Mouse (Mus musculus): ENCODE results near the gene 4930444G20Rik. TPM values are rescaled to one million over a fixed set of nuclear protein-coding genes. Genes with fewer than 3 reads are reported as not detected.
A peak's percentile ranks its signal among the peaks of the same experiment; 100 is the strongest.
"Not testable (repeated sequence)": the region's sequence is repeated elsewhere in the genome, so short reads cannot be mapped to it uniquely, and the experiment has no call there.

Gene 4930444G20Rik
- total RNA-seq (2015; ENCODE audit: low replicate concordance) (not detected in 2 replicates), total RNA-seq (2017; ENCODE audit: low replicate concordance) (not detected in 2 replicates)

DNA sequence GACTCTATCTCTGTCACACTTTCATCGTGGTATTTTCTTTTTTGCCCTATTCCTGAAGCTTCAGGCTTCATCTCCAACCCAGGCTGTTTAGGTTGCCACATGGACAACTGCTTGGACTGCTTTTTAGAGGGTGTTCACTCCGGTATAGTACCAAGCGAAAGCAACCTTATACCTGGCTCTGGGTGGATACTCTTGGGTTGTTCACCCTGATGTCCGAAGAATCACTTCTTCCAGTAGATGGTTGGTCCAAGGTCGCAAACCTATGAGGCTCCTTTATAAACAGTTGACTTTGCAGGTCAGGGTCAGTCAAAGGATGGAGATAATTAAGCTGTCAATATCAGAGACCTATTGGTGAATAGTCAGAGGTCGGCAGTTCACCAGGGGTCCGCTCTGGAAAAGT lies at the start of gene 4930444G20Rik:
TSS of gene 4930444G20Rik (minus strand) at position 101 of the 400 bp plus-strand sequence.
- ATAC-seq (replicated peaks; ENCODE audit: low FRiP score, poor library complexity, severe bottlenecking), result not testable (repeated sequence)

- no peak for ATAC-seq (replicated peaks; ENCODE audit: low FRiP score, poor library complexity, severe bottlenecking)
Measured at GRCm38 (mm10) chr10:22074531-22074930, 6.7 kb upstream of the 4930444G20Rik start.

- no peak for ATAC-seq (replicated peaks; ENCODE audit: low FRiP score, poor library complexity, severe bottlenecking)
Measured at GRCm38 (mm10) chr10:22072739-22073138, 4.9 kb upstream of the 4930444G20Rik start.

- ATAC-seq (replicated peaks; ENCODE audit: low FRiP score, poor library complexity, severe bottlenecking), result no peak
Measured at GRCm38 (mm10) chr10:22070576-22070975, 2.7 kb upstream of the 4930444G20Rik start.

DNA sequence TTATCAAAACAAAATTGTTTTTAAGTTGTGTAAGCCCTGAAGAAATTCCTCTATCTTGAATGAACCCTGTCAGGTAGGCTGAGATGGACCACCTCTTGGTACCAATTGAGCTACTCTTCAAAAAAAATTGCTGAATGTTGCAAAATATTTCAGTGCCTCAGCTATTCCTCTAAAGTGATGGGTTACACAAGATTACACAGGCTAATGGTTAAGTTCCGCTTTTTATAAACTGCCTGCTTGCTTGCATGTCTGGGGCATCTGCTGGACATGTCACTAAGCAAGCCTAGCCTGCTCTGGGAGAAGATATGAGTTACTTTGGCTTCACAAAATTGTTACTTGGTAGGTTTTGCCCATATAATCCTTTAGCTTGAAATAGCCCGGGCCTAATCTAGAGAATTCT lies 2.3 kb upstream of the 4930444G20Rik start:
- ATAC-seq (replicated peaks; ENCODE audit: low FRiP score, poor library complexity, severe bottlenecking), result no peak

- ATAC-seq (replicated peaks; ENCODE audit: low FRiP score, poor library complexity, severe bottlenecking), result no peak
Measured at GRCm38 (mm10) chr10:22059415-22059814, 8.5 kb downstream of the 4930444G20Rik start.

GRCm38 (mm10) chr10:22059026-22059325 lies 8.9 kb downstream of the 4930444G20Rik start:
- ATAC-seq (replicated peaks; ENCODE audit: low FRiP score, poor library complexity, severe bottlenecking), result no peak

GRCm38 (mm10) chr10:22058218-22059025 lies 9.5 kb downstream of the 4930444G20Rik start:
- ATAC-seq (replicated peaks; ENCODE audit: low FRiP score, poor library complexity, severe bottlenecking), result peak; percentile 72

DNA sequence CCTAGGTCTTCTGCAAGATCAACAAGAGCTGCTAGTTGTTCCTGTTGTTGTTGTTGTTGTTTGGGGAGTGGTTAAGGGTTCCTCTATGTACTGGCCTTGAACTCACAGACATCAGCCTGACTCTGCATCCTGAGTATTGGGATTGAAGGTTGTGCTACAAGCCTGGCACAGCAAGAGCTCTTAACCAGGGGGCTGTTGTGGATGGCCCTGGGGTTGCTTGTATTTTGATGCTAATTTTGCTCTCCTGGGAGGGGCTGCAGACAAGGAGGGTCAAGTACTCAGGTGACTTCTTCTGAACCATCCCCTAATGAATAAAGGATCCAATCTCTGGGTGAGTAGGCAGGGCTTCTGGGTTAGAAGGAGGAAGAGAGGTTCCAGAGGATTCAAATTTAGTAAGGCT lies 12.6 kb downstream of the 4930444G20Rik start:
- no peak for ATAC-seq (replicated peaks; ENCODE audit: low FRiP score, poor library complexity, severe bottlenecking)

DNA sequence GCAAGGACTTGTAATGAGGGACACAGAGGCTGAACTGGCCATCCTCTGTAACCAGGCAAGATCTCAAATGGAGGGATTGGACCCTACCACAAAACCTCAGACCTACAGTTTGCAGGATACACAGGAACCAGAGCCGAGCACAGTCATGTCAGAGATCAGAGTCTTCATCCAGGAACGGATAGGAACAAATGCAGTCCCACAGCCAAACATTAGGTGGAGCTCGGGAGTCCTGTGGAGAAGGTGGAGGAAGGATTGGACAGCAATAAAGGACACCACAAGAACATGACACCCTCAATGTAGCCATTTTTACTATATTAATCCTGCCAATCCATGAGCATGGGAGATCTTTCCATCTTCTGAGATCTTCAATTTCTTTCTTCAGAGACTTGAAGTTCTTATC lies 31.6 kb downstream of the 4930444G20Rik start:
- not testable (repeated sequence) for ATAC-seq (replicated peaks; ENCODE audit: low FRiP score, poor library complexity, severe bottlenecking)

- no peak for ATAC-seq (replicated peaks; ENCODE audit: low FRiP score, poor library complexity, severe bottlenecking)
Measured at GRCm38 (mm10) chr10:22034303-22034702, 33.6 kb downstream of the 4930444G20Rik start.

- ATAC-seq (replicated peaks; ENCODE audit: low FRiP score, poor library complexity, severe bottlenecking), result no peak
Measured at GRCm38 (mm10) chr10:22018618-22019017, 49.3 kb downstream of the 4930444G20Rik start.

- ATAC-seq (replicated peaks; ENCODE audit: low FRiP score, poor library complexity, severe bottlenecking), result no peak
Measured at GRCm38 (mm10) chr10:22017469-22018159, 50.3 kb downstream of the 4930444G20Rik start.

Other genes starting within 250 kb of the 4930444G20Rik start
- 2.1 and 6.9 TPM in 2 replicates for gene Sgk1, start 185.9 kb downstream of the 4930444G20Rik start, total RNA-seq (2015; ENCODE audit: low replicate concordance)
- gene Sgk1, start 185.9 kb downstream of the 4930444G20Rik start, total RNA-seq (2017; ENCODE audit: low replicate concordance), result 5.3 and 7.2 TPM in 2 replicates
- 5.6 TPM in 1 of 2 replicates, not detected in the other for gene E030030I06Rik, start 81.2 kb upstream of the 4930444G20Rik start, total RNA-seq (2015; ENCODE audit: low replicate concordance)
- gene E030030I06Rik, start 81.2 kb upstream of the 4930444G20Rik start, total RNA-seq (2017; ENCODE audit: low replicate concordance), result 0.51 and 0.98 TPM in 2 replicates
- gene Raet1e, start 90.5 kb upstream of the 4930444G20Rik start, total RNA-seq (2015; ENCODE audit: low replicate concordance), result not detected in 2 replicates
- not detected in 2 replicates for gene Raet1e, start 90.5 kb upstream of the 4930444G20Rik start, total RNA-seq (2017; ENCODE audit: low replicate concordance)
- gene H60b, start 90.5 kb upstream of the 4930444G20Rik start, total RNA-seq (2015; ENCODE audit: low replicate concordance), result not detected in 2 replicates
- not detected in 2 replicates for gene H60b, start 90.5 kb upstream of the 4930444G20Rik start, total RNA-seq (2017; ENCODE audit: low replicate concordance)